Mouse (Mus musculus) intestine, embryonic 14.5 days (tissue): ENCODE measurements at regions not wholly inside any gene's neighbourhood (a gene's known extent, or its start where the extent isn't known, plus 50 kb on each side); places are given as distances from the start of the nearest gene placed in this dataset.
A peak's percentile ranks its signal among the peaks of the same experiment; 100 is the strongest.

Experiments
- ATAC-seq: fragments of 200-750 bp; cut with Nextera tagmentation; replicated peaks from 2 replicates; pipeline ENCODE4 v1.8.0; 2017; ENCODE audit warnings: low read depth, moderate number of reproducible peaks, moderate TSS enrichment, moderate library complexity; ENCODE audit not compliant: low FRiP score, low TSS enrichment
- DNase-seq: peaks from one replicate; pipeline ENCODE4 v3.0.0-alpha.2; 2018; ENCODE audit warnings: low spot score
- H3K27ac ChIP-seq: fragments of 300-500 bp; sonication (generic); 2 replicates; pipeline ENCODE4 v1.5.1; 2014; ENCODE audit warnings: low read depth, mild to moderate bottlenecking, control low read depth
- H3K27me3 ChIP-seq: fragments of 300-500 bp; sonication (generic); replicated peaks from 2 replicates; pipeline ENCODE4 v1.6.1; 2014; ENCODE audit warnings: low read length, control low read depth; ENCODE audit not compliant: control insufficient read depth, insufficient read depth
- H3K36me3 ChIP-seq: fragments of 300-500 bp; sonication (generic); 2 replicates; pipeline ENCODE4 v1.6.1; 2014; ENCODE audit warnings: low read length, control low read depth; ENCODE audit not compliant: control insufficient read depth, insufficient read depth
- H3K4me1 ChIP-seq: fragments of 300-500 bp; sonication (generic); replicated peaks from 2 replicates; pipeline ENCODE4 v1.6.1; 2014; ENCODE audit warnings: low read length, control low read depth, mixed read lengths; ENCODE audit not compliant: control insufficient read depth, insufficient read depth
- H3K4me2 ChIP-seq: fragments of 300-500 bp; sonication (generic); 2 replicates; pipeline ENCODE4 v1.6.1; 2014; ENCODE audit warnings: low read length
- H3K4me3 ChIP-seq: fragments of 300-500 bp; sonication (generic); 2 replicates; pipeline ENCODE4 v1.5.1; 2014; ENCODE audit warnings: low read depth, low read length, control low read depth, mixed read lengths
- H3K9ac ChIP-seq: fragments of 300-500 bp; sonication (generic); 2 replicates; pipeline ENCODE4 v1.6.1; 2014; ENCODE audit warnings: mild to moderate bottlenecking, low read length
- H3K9me3 ChIP-seq: fragments of 300-500 bp; sonication (generic); 2 replicates; pipeline ENCODE4 v1.6.1; 2016; ENCODE audit warnings: low read length, control low read depth; ENCODE audit not compliant: control insufficient read depth
- WGBS: fragments of 180-500 bp; shearing (Covaris S2); extraction: QIAGEN DNeasy Blood & Tissue Kit; methylation state at CpG from one replicate; pipeline ENCODE4 v1.1.7; 2014; 5-methylcytosine and 5-hydroxymethylcytosine counted together

- Histone ChIP-seq H3K4me3 (no peak overlapping the region), H3K36me3 (no peaks in the 10 kb centered on the region), H3K9ac (no peak overlapping the region), H3K4me2 (no peak overlapping the region), H3K27me3 (no peaks in the 10 kb centered on the region), H3K4me1 (no peaks in the 10 kb centered on the region), H3K9me3 (no peaks in the 10 kb centered on the region), H3K27ac (no peak overlapping the region)
- 87% methylated on average over 1 of the region's 1 CpGs for WGBS
- ATAC-seq (no peak), DNase-seq (no peak)
These were observed 294.9 kb downstream of the Hhipl2 start for GRCm38 (mm10) chr1:183712895-183713294.

GRCm38 (mm10) chr1:183717060-183717459 lies 296.0 kb upstream of the Dusp10 start:
- Histone ChIP-seq H3K4me1 (no peaks in the 10 kb centered on the region), H3K36me3 (no peaks in the 10 kb centered on the region), H3K4me3 (no peak overlapping the region), H3K4me2 (no peak overlapping the region), H3K9me3 (no peaks in the 10 kb centered on the region), H3K27me3 (no peaks in the 10 kb centered on the region), H3K9ac (no peak overlapping the region), H3K27ac (no peak overlapping the region)
- ATAC-seq, result no peak
- 90% methylated on average over 1 of the region's 1 CpGs for WGBS
- DNase-seq, result no peak

- no peak overlapping the region for H3K27ac ChIP-seq
- no peaks in the 10 kb centered on the region for H3K36me3 ChIP-seq
- DNase-seq (no peak), ATAC-seq (no peak)
- no peaks in the 10 kb centered on the region for H3K9me3 ChIP-seq
- no peaks in the 10 kb centered on the region for H3K27me3 ChIP-seq
- WGBS, result 82% methylated on average over 2 of the region's 2 CpGs
- no peak overlapping the region for H3K4me3 ChIP-seq
- H3K9ac ChIP-seq, result no peak overlapping the region
- no peak overlapping the region for H3K4me2 ChIP-seq
- no peaks in the 10 kb centered on the region for H3K4me1 ChIP-seq
These were observed 264.0 kb upstream of the Dusp10 start for GRCm38 (mm10) chr1:183749126-183749525.

- Histone ChIP-seq H3K4me2 (no peak overlapping the region), H3K36me3 (no peaks in the 10 kb centered on the region), H3K4me3 (no peak overlapping the region), H3K27ac (no peak overlapping the region), H3K9me3 (no peaks in the 10 kb centered on the region), H3K9ac (no peak overlapping the region), H3K4me1 (no peaks in the 10 kb centered on the region), H3K27me3 (no peaks in the 10 kb centered on the region)
- no peak for DNase-seq
- WGBS, result 72% methylated on average over 4 of the region's 4 CpGs
- ATAC-seq, result no peak
These were observed 258.6 kb upstream of the Dusp10 start for GRCm38 (mm10) chr1:183754500-183754899.

- DNase-seq (no peak), ATAC-seq (no peak)
- no peak overlapping the region for H3K4me3 ChIP-seq
- H3K36me3 ChIP-seq, result no peaks in the 10 kb centered on the region
- H3K4me2 ChIP-seq, result no peak overlapping the region
- H3K4me1 ChIP-seq, result no peaks in the 10 kb centered on the region
- WGBS, result 64% methylated on average over 8 of the region's 8 CpGs
- H3K27me3 ChIP-seq, result no peaks in the 10 kb centered on the region
- H3K9ac ChIP-seq, result no peak overlapping the region
- H3K9me3 ChIP-seq, result no peaks in the 10 kb centered on the region
- H3K27ac ChIP-seq, result no peak overlapping the region
These were observed 256.4 kb upstream of the Dusp10 start for GRCm38 (mm10) chr1:183756716-183757115.

- peak; percentile 68 for ATAC-seq
- no peaks in the 10 kb centered on the region for H3K27me3 ChIP-seq
- no peaks in the 10 kb centered on the region for H3K4me1 ChIP-seq
- no peaks in the 10 kb centered on the region for H3K36me3 ChIP-seq
- no peak overlapping the region for H3K27ac ChIP-seq
- no peaks in the 10 kb centered on the region for H3K9me3 ChIP-seq
- 66% methylated on average over 11 of the region's 11 CpGs for WGBS
- no peak for DNase-seq
- no peak overlapping the region for H3K9ac ChIP-seq
- no peak overlapping the region for H3K4me2 ChIP-seq
- no peak overlapping the region for H3K4me3 ChIP-seq
These were observed 249.0 kb upstream of the Dusp10 start for GRCm38 (mm10) chr1:183763864-183764726.

- no peak overlapping the region for H3K9ac ChIP-seq
- no peak overlapping the region for H3K4me3 ChIP-seq
- H3K27me3 ChIP-seq, result no peaks in the 10 kb centered on the region
- no peak overlapping the region for H3K27ac ChIP-seq
- H3K4me2 ChIP-seq, result no peak overlapping the region
- no peak for DNase-seq
- no peaks in the 10 kb centered on the region for H3K9me3 ChIP-seq
- ATAC-seq, result no peak
- WGBS, result 80% methylated on average over 6 of the region's 6 CpGs
- no peaks in the 10 kb centered on the region for H3K4me1 ChIP-seq
- no peaks in the 10 kb centered on the region for H3K36me3 ChIP-seq
These were observed 240.3 kb upstream of the Dusp10 start for GRCm38 (mm10) chr1:183772844-183773243.

GRCm38 (mm10) chr1:183780180-183780579 lies 232.9 kb upstream of the Dusp10 start:
- ATAC-seq (no peak), DNase-seq (no peak)
- Histone ChIP-seq H3K4me1 (no peaks in the 10 kb centered on the region), H3K9ac (no peak overlapping the region), H3K36me3 (no peaks in the 10 kb centered on the region), H3K27ac (no peak overlapping the region), H3K27me3 (no peaks in the 10 kb centered on the region), H3K9me3 (no peaks in the 10 kb centered on the region), H3K4me2 (no peak overlapping the region), H3K4me3 (no peak overlapping the region)
- 87% methylated on average over 9 of the region's 9 CpGs for WGBS

GRCm38 (mm10) chr1:183780779-183781178 lies 232.3 kb upstream of the Dusp10 start:
- Histone ChIP-seq H3K9me3 (no peaks in the 10 kb centered on the region), H3K4me1 (no peaks in the 10 kb centered on the region), H3K4me2 (no peak overlapping the region), H3K9ac (no peak overlapping the region), H3K36me3 (no peaks in the 10 kb centered on the region), H3K4me3 (no peak overlapping the region), H3K27me3 (no peaks in the 10 kb centered on the region), H3K27ac (no peak overlapping the region)
- DNase-seq (no peak), ATAC-seq (no peak)
- 54% methylated on average over 4 of the region's 4 CpGs for WGBS
